Mouse (Mus musculus): ENCODE measurements around the gene Gtdc1.
"Not testable (repeated sequence)": the region's sequence is repeated elsewhere in the genome, so short reads cannot be mapped to it uniquely, and the experiment has no call there.

The Gtdc1 gene

GRCm38 (mm10) chr2:44736618-44737017, 190.8 kb downstream of the Gtdc1 start:
- no peak for DNase-seq

- no peak for DNase-seq
Observed at GRCm38 (mm10) chr2:44721461-44721860, 206.0 kb downstream of the Gtdc1 start.

DNA sequence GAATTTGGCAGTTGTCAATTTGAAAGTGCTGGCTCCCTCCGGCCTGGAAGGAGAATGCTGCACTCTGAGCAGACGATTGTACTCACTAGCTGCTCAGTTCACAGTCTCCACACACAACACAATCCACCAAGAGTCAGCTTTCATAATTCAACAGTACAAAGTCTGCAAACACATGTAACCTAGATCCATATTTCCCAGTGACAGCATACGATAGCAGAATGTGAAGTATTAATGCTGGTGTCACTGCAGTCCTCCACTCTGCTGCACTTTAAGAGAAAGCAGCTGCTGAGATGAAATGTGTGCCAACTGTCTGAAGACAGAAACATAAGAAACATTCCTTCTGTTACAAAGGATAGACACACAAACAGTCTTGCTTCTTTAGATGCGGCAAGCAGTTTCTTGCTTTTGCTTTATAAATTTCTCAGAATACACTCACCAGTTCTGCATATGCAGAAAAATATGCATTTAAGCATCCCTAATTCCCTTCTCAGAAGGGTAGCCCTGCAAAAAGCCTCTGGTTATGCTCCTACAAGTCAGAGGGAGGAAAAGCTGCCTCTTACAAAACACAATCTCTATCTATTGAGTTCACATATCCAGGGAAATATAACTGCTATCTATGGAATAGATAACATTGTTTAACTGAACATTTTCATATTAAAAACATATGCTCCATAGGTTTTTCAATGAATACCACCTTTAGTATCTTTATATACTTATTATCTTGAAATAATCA, 221.4 kb downstream of the Gtdc1 start:
- DNase-seq, result no peak

- DNase-seq, result no peak
Observed at GRCm38 (mm10) chr2:44700276-44700675, 227.2 kb downstream of the Gtdc1 start.

- DNase-seq, result no peak
Observed at GRCm38 (mm10) chr2:44696441-44696840, 231.0 kb downstream of the Gtdc1 start.

GRCm38 (mm10) chr2:44693898-44694297, 233.6 kb downstream of the Gtdc1 start:
- no peak for DNase-seq

DNA sequence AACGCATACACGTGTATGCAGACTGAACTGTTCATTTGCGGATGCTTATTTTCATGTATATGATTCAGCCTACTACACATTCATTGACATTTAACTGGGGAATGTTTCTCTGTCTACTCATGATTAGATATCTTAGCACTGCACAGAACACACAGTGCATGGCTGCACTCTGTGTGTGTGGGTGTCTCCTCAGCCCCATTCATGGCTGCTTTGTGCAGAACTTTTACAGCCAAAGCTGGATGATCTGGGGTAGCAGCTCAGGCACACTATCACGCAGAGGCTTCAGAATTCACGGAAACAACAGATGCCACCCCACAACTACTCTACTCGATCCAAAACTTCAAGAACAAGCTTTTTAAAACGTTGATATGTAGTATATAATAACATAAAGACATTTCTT, 263.4 kb downstream of the Gtdc1 start:
- no peak for DNase-seq

GRCm38 (mm10) chr2:44659870-44660269, 267.6 kb downstream of the Gtdc1 start:
- DNase-seq, result no peak

GRCm38 (mm10) chr2:44659011-44659410, 268.4 kb downstream of the Gtdc1 start:
- DNase-seq, result no peak

GRCm38 (mm10) chr2:44648537-44648936, 278.9 kb downstream of the Gtdc1 start:
- no peak for DNase-seq

GRCm38 (mm10) chr2:44646398-44646797, 281.1 kb downstream of the Gtdc1 start:
- no peak for DNase-seq

DNA sequence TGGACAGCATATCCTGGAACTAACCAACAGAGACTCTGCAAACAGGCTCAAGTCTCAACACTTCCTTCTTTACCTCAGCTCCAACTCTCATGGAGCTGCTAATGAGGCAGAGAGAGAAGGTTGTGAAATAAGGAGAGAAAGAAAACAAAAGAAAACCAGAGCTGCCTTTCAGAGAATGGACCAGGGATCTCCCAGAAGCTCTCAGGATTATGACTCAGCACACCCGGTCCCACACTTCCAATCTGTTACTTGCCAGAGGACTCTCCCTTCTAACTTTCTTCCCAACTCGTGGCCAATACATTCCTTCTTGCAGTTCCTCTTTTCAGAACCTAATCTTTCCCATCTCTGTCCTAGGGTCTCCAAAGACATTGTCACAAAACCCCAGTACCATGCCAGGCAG, 288.1 kb downstream of the Gtdc1 start:
- no peak for DNase-seq

GRCm38 (mm10) chr2:44638157-44638556, 289.3 kb downstream of the Gtdc1 start:
- DNase-seq, result no peak

DNA sequence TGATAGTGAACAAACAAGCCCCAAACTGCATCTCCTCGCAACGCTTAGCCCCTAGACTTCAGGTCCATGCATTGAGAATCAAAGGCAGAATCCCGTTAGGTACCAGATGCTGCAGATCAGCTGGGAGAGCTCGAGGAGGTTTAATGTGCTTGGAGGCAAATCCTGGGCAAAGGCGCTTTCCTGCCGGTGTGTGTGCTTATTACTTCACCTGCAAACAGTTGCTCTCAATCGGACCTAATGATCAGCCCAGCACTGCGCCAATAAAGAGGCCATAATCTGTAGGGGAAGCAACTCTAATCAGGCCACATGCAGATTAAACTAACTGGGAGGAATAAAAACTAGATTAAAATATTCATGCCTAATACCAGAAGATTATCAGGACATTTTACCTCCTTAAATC, 293.5 kb downstream of the Gtdc1 start:
- no peak for DNase-seq

DNA sequence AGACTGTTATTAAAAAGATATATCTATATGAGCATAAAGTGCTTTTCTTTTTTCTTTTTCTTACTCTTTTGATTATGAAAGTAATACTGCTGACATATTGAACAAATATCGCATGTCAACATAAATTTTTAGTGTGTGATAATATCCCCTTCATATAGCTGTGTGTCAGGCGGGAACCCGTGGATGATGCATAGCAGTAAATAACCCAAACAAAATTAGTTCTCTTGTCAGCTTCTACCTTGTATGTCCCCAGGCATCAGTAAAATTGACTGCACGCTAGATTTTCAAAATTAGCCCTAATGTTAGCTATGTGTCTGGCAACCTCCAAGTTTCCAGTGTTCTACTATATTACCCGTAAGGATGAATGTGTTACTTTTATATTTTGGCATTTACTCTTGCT, 294.4 kb downstream of the Gtdc1 start:
- no peak for DNase-seq

GRCm38 (mm10) chr2:44632584-44632983, 294.9 kb downstream of the Gtdc1 start:
- DNase-seq, result no peak

GRCm38 (mm10) chr2:44631064-44631463, 296.4 kb downstream of the Gtdc1 start:
- DNase-seq, result no peak

GRCm38 (mm10) chr2:44628778-44629177, 298.7 kb downstream of the Gtdc1 start:
- no peak for DNase-seq

DNA sequence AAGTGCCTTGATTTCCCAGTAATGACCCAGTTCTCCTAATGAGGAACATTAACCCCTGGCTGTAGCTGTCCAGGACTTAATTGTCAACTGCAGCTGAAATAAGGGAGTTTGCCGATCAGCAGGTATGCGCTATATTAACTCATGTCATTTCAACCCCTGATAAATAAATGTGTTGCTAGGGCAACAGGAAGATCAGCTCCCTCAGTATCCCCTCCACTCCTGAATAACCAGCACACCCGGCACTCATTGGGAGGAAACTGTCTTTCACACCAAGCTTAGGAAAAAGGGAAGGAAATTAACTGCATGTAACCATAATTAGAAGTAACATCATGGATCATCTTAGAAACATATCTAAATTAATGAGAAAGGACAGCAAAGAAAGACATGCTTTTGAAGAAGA, 302.3 kb downstream of the Gtdc1 start:
- DNase-seq, result no peak

DNA sequence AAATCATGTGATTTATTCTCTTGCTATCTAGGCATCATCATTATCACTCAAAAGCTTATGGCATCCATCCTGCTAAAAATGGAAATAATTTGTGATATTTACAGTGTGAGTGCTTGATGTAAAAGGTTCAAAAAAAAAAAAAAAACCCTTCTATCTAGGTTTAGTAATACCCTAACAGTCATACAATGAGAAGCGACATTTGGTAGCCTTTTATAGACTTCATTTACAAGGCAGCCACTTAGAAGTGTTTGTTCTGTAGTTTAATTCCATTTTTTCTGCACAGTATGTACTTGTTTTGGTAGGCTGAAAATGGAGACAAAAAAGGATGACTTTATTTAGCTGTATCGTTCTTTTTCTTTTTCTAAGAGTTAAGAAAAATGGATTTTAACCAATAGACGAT, 305.0 kb downstream of the Gtdc1 start:
- no peak for DNase-seq

DNA sequence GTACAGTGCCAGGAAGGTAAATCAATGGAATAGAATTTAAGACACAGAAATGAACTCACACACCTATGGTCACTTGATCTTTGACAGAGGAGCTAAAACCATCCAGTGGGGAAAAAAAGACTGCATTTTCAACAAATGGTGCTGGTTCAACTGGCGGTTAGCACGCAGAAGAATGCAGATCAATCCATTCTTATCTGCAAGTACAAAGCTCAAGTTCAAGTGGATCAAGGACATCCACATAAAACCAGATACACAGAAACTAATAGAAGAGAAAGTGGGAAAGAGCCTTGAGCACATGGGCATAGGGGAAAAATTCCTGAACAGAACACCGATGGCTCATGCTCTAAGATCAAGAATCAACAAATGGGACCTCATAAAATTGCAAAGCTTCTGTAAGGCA, 327.8 kb downstream of the Gtdc1 start:
- DNase-seq, result not testable (repeated sequence)

DNA sequence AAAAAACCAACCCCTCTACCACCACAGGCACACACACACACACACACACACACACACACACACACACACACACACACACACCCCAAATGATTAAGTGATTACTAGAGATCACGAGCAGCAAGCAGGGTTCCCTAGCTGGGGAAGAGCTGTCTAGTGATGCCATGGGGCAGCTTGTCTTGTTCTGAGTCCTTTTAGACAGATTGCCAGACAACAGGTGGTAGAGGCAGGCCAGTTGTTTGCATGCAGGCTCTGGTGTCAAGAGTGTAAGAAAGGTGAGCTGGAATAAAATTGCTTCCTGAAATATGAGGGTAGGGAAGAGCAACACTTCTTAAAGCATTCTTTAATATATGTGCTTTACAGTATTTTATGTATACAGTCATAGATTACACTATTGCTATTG, 333.2 kb downstream of the Gtdc1 start:
- DNase-seq, result no peak

DNA sequence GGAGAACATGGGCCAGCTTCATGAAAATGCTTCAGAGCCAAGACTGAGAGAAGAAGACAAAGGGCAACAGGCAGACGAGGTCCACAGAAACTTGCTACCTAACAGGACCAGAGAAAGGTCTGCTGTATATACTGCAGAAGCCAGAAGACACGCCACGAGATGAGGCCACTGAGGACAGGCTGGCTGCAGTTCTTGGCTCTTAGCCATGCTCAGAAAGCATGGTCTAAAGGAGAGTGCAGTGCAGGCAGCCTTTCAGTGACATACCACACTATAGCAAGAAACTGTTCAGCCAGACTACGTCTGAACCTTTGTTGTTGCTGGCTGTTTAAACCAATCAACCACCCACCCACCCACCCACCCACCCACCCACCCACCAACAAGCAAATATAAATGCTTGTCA, 336.6 kb downstream of the Gtdc1 start:
- no peak for DNase-seq

DNA sequence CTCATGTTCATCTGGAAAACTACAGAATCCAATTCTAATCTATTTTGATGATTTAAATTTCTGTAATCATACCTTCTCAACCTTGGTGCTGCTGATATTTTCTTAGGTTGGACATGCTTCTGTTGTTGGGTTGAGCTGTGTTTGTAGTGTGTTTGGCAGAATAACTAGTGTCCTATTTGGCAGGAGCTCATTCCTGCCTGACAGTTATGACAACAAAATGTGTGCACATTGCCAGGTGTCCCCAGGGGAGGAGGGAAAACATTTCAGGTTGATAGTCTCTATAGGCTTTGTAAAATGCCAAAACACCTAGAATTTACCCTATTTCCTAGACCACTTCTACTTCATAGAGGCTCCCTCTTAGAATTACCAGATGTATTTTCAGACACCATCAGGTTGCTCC, 343.4 kb downstream of the Gtdc1 start:
- no peak for DNase-seq

DNA sequence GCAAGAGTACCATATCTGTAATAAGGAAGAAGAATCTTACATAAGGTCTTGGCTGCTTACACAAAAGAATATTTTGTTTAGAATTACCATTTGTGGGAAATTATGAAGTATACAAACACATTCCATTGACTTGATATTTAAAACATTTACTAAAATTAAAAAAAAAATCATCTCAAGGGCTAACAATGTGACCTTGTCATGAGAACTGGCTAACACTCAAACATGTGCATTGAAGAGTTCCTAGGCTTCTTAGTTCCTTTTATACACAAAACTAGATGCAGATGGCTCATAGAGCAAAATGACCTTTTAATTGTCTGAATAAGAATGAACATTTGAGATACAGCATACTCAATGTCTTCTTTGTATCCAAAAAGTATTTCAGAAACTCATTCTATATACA, 344.0 kb downstream of the Gtdc1 start:
- DNase-seq, result no peak

Data from B cell, adult 2 months (primary cell).